Mouse (Mus musculus): ENCODE data around the gene Cdkal1. TPM values are rescaled to one million over a fixed set of nuclear protein-coding genes. Genes with fewer than 3 reads are reported as not detected.

Gene Cdkal1
- total RNA-seq, 2 experiments from 2014 or later = 27.6 to 32.1 TPM

- DNase-seq (ENCODE audit: low spot score) = no peak
These were observed 498.0 kb downstream of the Cdkal1 start for GRCm38 (mm10) chr13:29357483-29357882.

- DNase-seq (ENCODE audit: low spot score) = no peak
These were observed 499.4 kb downstream of the Cdkal1 start for GRCm38 (mm10) chr13:29356158-29356485.

GRCm38 (mm10) chr13:29355484-29356157, 499.9 kb downstream of the Cdkal1 start:
- no peak for DNase-seq (ENCODE audit: low spot score)

- DNase-seq (ENCODE audit: low spot score) = no peak
These were observed 500.5 kb downstream of the Cdkal1 start for GRCm38 (mm10) chr13:29354943-29355342.

GRCm38 (mm10) chr13:29353888-29354415, 501.5 kb downstream of the Cdkal1 start:
- DNase-seq (ENCODE audit: low spot score) = no peak

- no peak for DNase-seq (ENCODE audit: low spot score)
These were observed 504.3 kb downstream of the Cdkal1 start for GRCm38 (mm10) chr13:29351023-29351684.

- no peak for DNase-seq (ENCODE audit: low spot score)
These were observed 505.5 kb downstream of the Cdkal1 start for GRCm38 (mm10) chr13:29350004-29350403.

- no peak for DNase-seq (ENCODE audit: low spot score)
These were observed 506.0 kb downstream of the Cdkal1 start for GRCm38 (mm10) chr13:29349386-29349961.

GRCm38 (mm10) chr13:29348331-29348730, 507.1 kb downstream of the Cdkal1 start:
- no peak for DNase-seq (ENCODE audit: low spot score)

GRCm38 (mm10) chr13:29332640-29333412, 522.6 kb downstream of the Cdkal1 start:
- DNase-seq (ENCODE audit: low spot score) = no peak

- no peak for DNase-seq (ENCODE audit: low spot score)
These were observed 529.5 kb downstream of the Cdkal1 start for GRCm38 (mm10) chr13:29325946-29326345.

- DNase-seq (ENCODE audit: low spot score) = no peak
These were observed 535.1 kb downstream of the Cdkal1 start for GRCm38 (mm10) chr13:29320421-29320820.

- no peak for DNase-seq (ENCODE audit: low spot score)
These were observed 537.8 kb downstream of the Cdkal1 start for GRCm38 (mm10) chr13:29317703-29318102.

GRCm38 (mm10) chr13:29316271-29316670, 539.2 kb downstream of the Cdkal1 start:
- no peak for DNase-seq (ENCODE audit: low spot score)

- no peak for DNase-seq (ENCODE audit: low spot score)
These were observed 543.4 kb downstream of the Cdkal1 start for GRCm38 (mm10) chr13:29312026-29312425.

GRCm38 (mm10) chr13:29307420-29307819, 548.1 kb downstream of the Cdkal1 start:
- DNase-seq (ENCODE audit: low spot score) = no peak

- no peak for DNase-seq (ENCODE audit: low spot score)
These were observed 562.8 kb downstream of the Cdkal1 start for GRCm38 (mm10) chr13:29292608-29293240.

- no peak for DNase-seq (ENCODE audit: low spot score)
These were observed 564.9 kb downstream of the Cdkal1 start for GRCm38 (mm10) chr13:29290569-29290968.

- DNase-seq (ENCODE audit: low spot score) = no peak
These were observed 570.4 kb downstream of the Cdkal1 start for GRCm38 (mm10) chr13:29285058-29285457.

GRCm38 (mm10) chr13:29281556-29281955, 573.9 kb downstream of the Cdkal1 start:
- DNase-seq (ENCODE audit: low spot score) = no peak

- DNase-seq (ENCODE audit: low spot score) = no peak
These were observed 577.3 kb downstream of the Cdkal1 start for GRCm38 (mm10) chr13:29278156-29278555.
